Mouse (Mus musculus) ES-Bruce4 (cell line): ENCODE measurements at regions not wholly inside any gene's neighbourhood (a gene's known extent, or its start where the extent isn't known, plus 50 kb on each side); places are given as distances from the start of the nearest gene placed in this dataset.

Experiments used
- CTCF ChIP-seq: IDR thresholded peaks from one replicate; pipeline ENCODE4 v1.8.1; 2011; ENCODE audit warnings: low read depth, low read length
- POLR2A ChIP-seq: IDR thresholded peaks from one replicate; pipeline ENCODE4 v1.8.1; 2011; ENCODE audit warnings: low read length; ENCODE audit not compliant: insufficient read depth

DNA sequence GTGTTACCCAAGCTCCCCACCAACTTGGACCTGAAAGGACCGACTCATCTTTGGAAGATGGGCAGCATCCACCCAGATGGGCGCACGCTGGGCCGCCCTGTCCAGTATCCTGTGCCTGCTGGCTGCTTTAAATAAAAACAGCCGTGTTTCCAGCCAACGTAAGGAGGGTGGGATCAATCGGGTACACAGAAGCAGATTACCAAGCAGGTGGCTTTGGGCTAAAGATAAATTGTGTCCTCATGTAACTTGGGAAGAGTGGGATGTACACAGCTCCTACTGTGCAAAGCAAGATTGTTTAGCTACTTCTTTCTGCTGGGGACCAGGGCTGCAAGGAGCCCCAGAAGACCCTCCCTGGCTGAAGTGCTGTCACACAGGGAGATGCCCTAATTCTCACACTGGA is 310.6 kb upstream of the Dio3 start:
- TF ChIP-seq CTCF (no peak), POLR2A (no peak)
